Comparison of ENCODE assay signal across 17 mouse cellular contexts in genomic region chr12:71150167-71150566, GRCm38 (mm10). TPM values are rescaled to one million over a fixed set of nuclear protein-coding genes. Genes with fewer than 3 reads are reported as not detected.
"Had no signal": no experiment of that assay in that cellular context is flagged by ENCODE, and none has a peak within 500 bp of the region (broad histone marks: within the 10 kb centered on the region; RNA-seq: fewer than 3 reads in every experiment).

No protein-coding gene starts in this region.

- H3K4me3 ChIP-seq: left cerebral cortex, adult 2 months; limb, embryonic 15.5 days; lung, embryonic 15.5 days; midbrain, embryonic 12.5 days had no signal

- H3K9ac ChIP-seq: limb, embryonic 15.5 days; lung, embryonic 15.5 days; midbrain, embryonic 12.5 days had no signal

- H3K9me3 ChIP-seq: limb, embryonic 15.5 days; lung, embryonic 15.5 days; midbrain, embryonic 12.5 days had no signal

- DNase-seq: kidney, postnatal 10 days; kidney, postnatal 4 days; lung, postnatal 14 days; right cerebral cortex, postnatal 25 days; thymus, postnatal 4 days had no signal

- H3K4me2 ChIP-seq: limb, embryonic 15.5 days; lung, embryonic 15.5 days; midbrain, embryonic 12.5 days had no signal

- ATAC-seq: intestine, postnatal 0 days; midbrain, embryonic 16.5 days had no signal

- H3K4me1 ChIP-seq: limb, embryonic 15.5 days; lung, embryonic 15.5 days; midbrain, embryonic 12.5 days had no signal

- H3K27ac ChIP-seq: left cerebral cortex, adult 2 months; limb, embryonic 15.5 days; lung, embryonic 15.5 days; midbrain, embryonic 12.5 days; stomach, postnatal 0 days had no signal

- H3K27me3 ChIP-seq: limb, embryonic 15.5 days; lung, embryonic 15.5 days; midbrain, embryonic 12.5 days had no signal

RNA-seq across cellular contexts. Expression of gene Tomm20l, which starts 38.9 kb away (rescaled TPM):
- total RNA-seq: layer of hippocampus, adult 8-10 months; layer of hippocampus, postnatal 14 days; left cerebral cortex, adult 2 months; left cerebral cortex, postnatal 14 days had no signal
- polyA plus RNA-seq: intestine, postnatal 0 days; kidney, embryonic 14.5 days; limb, embryonic 15.5 days; midbrain, embryonic 12.5 days; neural tube, embryonic 14.5 days; stomach, postnatal 0 days had no signal
